Mouse (Mus musculus) embryonic fibroblast, embryonic 13.5 days (primary cell): ENCODE measurements at regions not wholly inside any gene's neighbourhood (a gene's known extent, or its start where the extent isn't known, plus 50 kb on each side); places are given as distances from the start of the nearest gene placed in this dataset.

Experiments used
- H3K27ac ChIP-seq: 2 replicates; pipeline ENCODE4 v1.5.1; 2012; ENCODE audit warnings: low read length, control low read depth, inconsistent platforms; ENCODE audit not compliant: insufficient read depth
- H3K4me1 ChIP-seq: 2 replicates; pipeline ENCODE4 v1.6.1; 2011; ENCODE audit warnings: low read length; ENCODE audit not compliant: control insufficient read depth, insufficient read depth
- H3K4me3 ChIP-seq: 2 replicates; pipeline ENCODE4 v1.5.1; 2011; ENCODE audit warnings: mild to moderate bottlenecking, control low read depth, low read length; ENCODE audit not compliant: insufficient read depth
- CTCF ChIP-seq: IDR thresholded peaks from 2 replicates; pipeline ENCODE4 v1.5.1; 2011; ENCODE audit warnings: mild to moderate bottlenecking, control low read depth, low read length, moderate library complexity, borderline replicate concordance; ENCODE audit not compliant: insufficient read depth
- POLR2A ChIP-seq: IDR thresholded peaks from 2 replicates; pipeline ENCODE4 v1.6.1; 2011; ENCODE audit warnings: low read depth, mild to moderate bottlenecking, control low read depth, low read length, moderate library complexity

GRCm38 (mm10) chr15:8802058-8802457, 91.5 kb upstream of the Slc1a3 start:
- H3K27ac ChIP-seq: no peak overlapping the region
- no peak for TF ChIP-seq POLR2A
- no peak for TF ChIP-seq CTCF
- peaks cover 2% of the 10 kb centered on the region; the same call in 1 of the 2 replicates for H3K4me1 ChIP-seq
- H3K4me3 ChIP-seq: no peak overlapping the region

GRCm38 (mm10) chr15:8797015-8797414, 86.5 kb upstream of the Slc1a3 start:
- TF ChIP-seq POLR2A (no peak), CTCF (no peak)
- Histone ChIP-seq H3K4me3 (no peak overlapping the region), H3K4me1 (no peaks in the 10 kb centered on the region; the same call in 1 of the 2 replicates), H3K27ac (no peak overlapping the region)

- Histone ChIP-seq H3K4me3 (no peak overlapping the region), H3K4me1 (no peaks in the 10 kb centered on the region), H3K27ac (no peak overlapping the region)
- no peak for TF ChIP-seq CTCF
- TF ChIP-seq POLR2A: no peak
Measured at GRCm38 (mm10) chr15:8792106-8792505, 81.5 kb upstream of the Slc1a3 start.

- no peak overlapping the region for H3K27ac ChIP-seq
- H3K4me1 ChIP-seq: no peaks in the 10 kb centered on the region
- no peak overlapping the region for H3K4me3 ChIP-seq
- no peak for TF ChIP-seq POLR2A
- no peak for TF ChIP-seq CTCF
Measured at GRCm38 (mm10) chr15:8789924-8790323, 79.4 kb upstream of the Slc1a3 start.

- no peaks in the 10 kb centered on the region for H3K4me1 ChIP-seq
- no peak overlapping the region for H3K4me3 ChIP-seq
- TF ChIP-seq CTCF: no peak
- no peak for TF ChIP-seq POLR2A
- H3K27ac ChIP-seq: no peak overlapping the region
Measured at GRCm38 (mm10) chr15:8789000-8789399, 78.4 kb upstream of the Slc1a3 start.

- Histone ChIP-seq H3K4me1 (no peaks in the 10 kb centered on the region), H3K4me3 (no peak overlapping the region), H3K27ac (no peak overlapping the region)
- TF ChIP-seq POLR2A: no peak
- no peak for TF ChIP-seq CTCF
Measured at GRCm38 (mm10) chr15:8785537-8785936, 75.0 kb upstream of the Slc1a3 start.

GRCm38 (mm10) chr15:8783567-8783966, 73.0 kb upstream of the Slc1a3 start:
- no peak overlapping the region for H3K4me3 ChIP-seq
- H3K4me1 ChIP-seq: no peaks in the 10 kb centered on the region
- TF ChIP-seq POLR2A (no peak), CTCF (no peak)
- no peak overlapping the region for H3K27ac ChIP-seq

- no peak overlapping the region for H3K27ac ChIP-seq
- TF ChIP-seq CTCF: no peak
- TF ChIP-seq POLR2A: no peak
- no peaks in the 10 kb centered on the region for H3K4me1 ChIP-seq
- H3K4me3 ChIP-seq: no peak overlapping the region
Measured at GRCm38 (mm10) chr15:8783036-8783435, 72.5 kb upstream of the Slc1a3 start.

- H3K27ac ChIP-seq: no peak overlapping the region
- no peaks in the 10 kb centered on the region for H3K4me1 ChIP-seq
- no peak overlapping the region for H3K4me3 ChIP-seq
- TF ChIP-seq POLR2A (no peak), CTCF (no peak)
Measured at GRCm38 (mm10) chr15:8782131-8782507, 71.6 kb upstream of the Slc1a3 start.

GRCm38 (mm10) chr15:8781159-8782130, 70.9 kb upstream of the Slc1a3 start:
- no peak overlapping the region for H3K27ac ChIP-seq
- TF ChIP-seq CTCF: no peak
- TF ChIP-seq POLR2A: no peak
- H3K4me1 ChIP-seq: no peaks in the 10 kb centered on the region
- H3K4me3 ChIP-seq: no peak overlapping the region

- Histone ChIP-seq H3K27ac (no peak overlapping the region), H3K4me1 (no peaks in the 10 kb centered on the region), H3K4me3 (no peak overlapping the region)
- TF ChIP-seq POLR2A: no peak
- TF ChIP-seq CTCF: no peak
Measured at GRCm38 (mm10) chr15:8780371-8780866, 69.9 kb upstream of the Slc1a3 start.
